Mouse (Mus musculus): ENCODE data around the gene Prss45. TPM values are rescaled to one million over a fixed set of nuclear protein-coding genes. Genes with fewer than 3 reads are reported as not detected.

The Prss45 gene
- polyA plus RNA-seq (2012; rRNA removed) = 0.09 and 0.11 TPM in 2 replicates

DNA sequence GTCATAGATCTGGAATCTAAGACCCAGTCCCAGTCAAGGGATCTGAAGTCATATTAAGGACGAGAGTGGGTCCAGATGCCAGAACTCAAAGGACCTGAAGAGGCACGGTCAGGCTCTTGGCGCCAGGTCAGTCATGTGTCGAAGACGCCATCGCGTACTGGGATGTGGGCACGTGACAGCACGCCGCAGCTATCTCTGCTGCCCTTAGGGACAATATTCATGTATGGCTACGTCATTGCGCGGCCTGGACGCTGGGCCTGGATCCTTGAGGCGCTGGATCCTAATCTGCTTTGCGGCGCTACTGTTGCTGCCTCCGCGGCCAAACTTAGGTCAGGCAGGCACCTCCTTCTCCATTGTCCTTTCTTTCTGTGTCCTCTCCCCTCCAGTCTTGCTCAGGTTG lies at the start of gene Prss45:
Gene Prss45 (plus strand): TSS at position 178 of the 400 bp plus-strand sequence.

DNA sequence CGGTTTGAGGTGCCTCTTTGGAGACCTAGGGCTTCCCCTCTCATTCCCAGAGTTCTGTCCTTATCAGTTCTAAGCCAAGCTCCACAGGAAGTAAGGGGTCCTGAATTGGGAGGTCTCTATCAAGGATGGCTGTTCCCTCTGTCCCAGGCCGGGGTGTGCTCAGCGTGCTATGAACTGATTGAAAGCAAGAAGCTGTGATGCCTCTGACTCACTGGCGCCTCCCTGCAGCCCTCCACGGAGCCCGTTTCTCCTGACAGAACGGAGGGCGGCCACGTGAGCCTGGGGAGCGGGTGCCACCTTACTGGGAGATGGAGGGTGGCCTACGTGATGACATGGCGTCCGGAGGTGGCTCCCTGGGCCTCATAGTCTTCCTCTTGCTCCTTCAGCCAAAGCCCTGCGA lies 36.5 kb upstream of the Prss45 start, which contains the start of gene Prss42:
Gene Prss42 (plus strand): TSS at position 301 of the 400 bp plus-strand sequence.

DNA sequence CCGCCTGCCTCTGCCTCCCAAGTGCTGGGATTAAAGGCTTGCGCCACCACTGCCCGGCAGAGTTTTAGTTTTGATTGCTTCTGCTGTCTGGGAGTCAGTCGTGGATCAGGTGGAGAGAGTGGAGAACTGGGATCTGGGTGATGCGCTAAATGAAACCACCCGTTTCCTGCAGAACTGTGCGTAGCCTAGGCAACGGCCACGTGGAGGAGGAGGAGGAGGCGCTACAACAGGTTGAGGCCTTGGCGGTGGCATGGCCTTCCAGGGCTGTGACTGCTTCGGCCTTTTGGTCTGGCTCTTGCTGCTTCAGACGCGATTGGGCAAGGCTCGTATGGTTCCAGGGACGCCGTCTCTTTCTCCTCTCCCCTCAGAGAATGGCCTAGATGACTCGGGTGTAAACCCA lies 20.6 kb upstream of the Prss45 start, which contains the start of gene Prss44:
Gene Prss44 (plus strand): TSS at position 206 of the 400 bp plus-strand sequence.

DNA sequence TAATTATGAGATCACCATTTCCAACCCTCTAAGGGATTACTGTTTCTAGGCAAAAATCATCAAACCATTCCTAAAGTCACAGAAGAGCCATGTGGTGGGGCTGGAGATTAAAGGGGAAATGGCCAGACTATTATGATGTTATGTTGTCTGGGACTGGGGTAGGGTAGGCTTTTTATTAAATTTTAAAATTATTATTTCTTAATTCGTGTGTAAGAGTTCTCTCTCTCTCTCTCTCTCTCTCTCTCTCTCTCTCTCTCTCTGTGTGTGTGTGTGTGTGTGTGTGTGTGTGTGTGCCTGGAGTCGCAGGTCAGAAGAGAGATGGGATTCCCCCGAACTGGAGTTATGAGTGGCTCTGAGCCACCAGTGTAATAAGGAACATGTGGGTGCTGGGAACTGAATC lies 8.0 kb upstream of the Prss45 start, which contains the start of gene Prss43:
Gene Prss43 (plus strand): TSS at position 301 of the 400 bp plus-strand sequence.

DNA sequence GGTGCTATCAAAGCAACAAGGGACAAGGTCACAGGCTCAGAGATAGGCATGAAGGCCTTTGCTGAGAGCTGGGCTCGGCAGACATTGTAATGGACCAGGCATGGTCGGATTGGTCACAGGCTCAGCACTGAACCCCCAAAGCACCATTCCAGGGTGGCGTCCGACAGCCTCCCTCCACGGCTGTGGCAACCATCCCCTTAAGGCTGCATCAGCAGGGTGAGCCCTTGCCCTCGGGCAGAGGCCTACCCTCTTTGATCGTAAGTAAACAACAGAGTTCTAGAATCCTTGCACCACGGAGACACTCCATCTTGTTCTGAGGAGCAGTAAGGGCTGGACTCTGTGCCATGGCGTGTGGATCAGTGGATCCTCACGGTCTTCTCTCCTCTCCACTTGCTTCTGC lies 9.8 kb downstream of the Prss45 start, which contains the start of gene Prss46:
Gene Prss46 (plus strand): TSS at position 301 of the 400 bp plus-strand sequence.

DNA sequence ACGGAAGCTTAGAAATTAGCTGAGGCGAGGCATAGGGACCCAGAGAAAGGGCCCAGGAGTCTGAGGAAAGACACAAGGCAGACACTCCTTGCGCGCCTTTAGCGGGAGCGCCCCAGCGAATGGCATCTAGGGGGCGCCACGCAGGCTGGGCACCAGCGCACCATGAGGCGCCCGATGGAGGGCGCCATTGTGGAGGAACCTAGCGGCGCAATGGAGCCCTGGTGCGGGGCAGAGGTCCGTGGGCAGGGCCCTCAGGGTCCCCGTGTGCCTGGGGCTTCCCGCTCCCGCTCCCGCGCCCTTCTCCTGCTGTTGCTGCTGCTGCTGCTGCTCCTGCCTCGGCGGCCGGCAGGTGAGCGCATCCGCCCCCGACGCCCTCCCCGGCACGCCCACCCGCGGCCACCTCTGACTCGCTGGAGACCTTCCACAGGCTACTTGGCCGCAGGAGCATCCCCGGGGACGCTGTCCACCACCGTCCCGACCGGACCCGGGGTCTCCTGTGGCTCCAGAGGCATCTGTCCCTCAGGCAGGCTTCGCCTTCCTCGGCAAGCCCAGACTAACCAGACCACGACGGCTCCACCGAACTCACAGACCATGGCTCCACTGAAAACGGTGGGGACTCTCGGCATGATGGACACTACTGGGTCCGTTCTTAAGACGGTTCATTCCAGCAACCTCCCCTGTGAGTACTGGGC lies 23.5 kb downstream of the Prss45 start, which contains the start of gene Prss50:
Gene Prss50 (plus strand): TSS at position 187 of the 692 bp plus-strand sequence.

DNA sequence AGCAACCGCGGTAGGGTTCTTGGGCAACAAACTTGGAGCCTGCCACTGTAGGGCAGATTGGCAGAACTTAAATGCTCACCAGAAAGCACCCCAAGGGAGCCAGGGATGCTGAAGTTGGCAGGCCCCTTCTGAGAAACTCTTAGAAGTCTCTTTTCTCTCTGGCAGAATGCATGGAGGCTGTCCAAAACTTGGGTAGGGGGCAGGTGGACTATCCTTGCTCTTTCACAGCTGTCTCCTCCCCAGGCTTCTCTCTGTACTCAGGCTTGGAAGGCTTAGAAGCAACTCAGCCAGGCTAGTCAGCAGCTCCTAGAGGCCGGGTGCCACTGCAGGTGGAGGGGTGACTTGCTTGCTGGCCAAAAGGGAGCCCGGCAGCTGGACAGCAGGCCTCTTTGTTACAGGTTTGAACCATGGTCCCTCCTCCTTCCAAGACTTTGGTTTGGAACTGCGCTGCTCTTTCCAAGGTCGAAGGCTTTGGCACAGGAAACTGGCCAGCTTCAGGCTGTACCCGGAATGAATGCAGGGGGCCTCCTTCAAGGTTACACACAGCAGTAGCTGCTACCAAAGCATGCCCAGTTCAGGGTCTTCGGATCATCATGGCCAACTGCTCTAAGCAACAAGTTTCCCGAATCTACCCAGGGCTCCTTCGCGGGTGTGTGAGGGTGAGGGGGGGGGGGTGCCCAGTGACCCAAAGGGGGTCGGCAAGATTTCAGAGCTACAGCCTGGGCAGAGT lies 45.0 kb downstream of the Prss45 start, which contains the start of gene Als2cl:
Gene Als2cl (plus strand): TSS at position 680 of the 730 bp plus-strand sequence.

DNA sequence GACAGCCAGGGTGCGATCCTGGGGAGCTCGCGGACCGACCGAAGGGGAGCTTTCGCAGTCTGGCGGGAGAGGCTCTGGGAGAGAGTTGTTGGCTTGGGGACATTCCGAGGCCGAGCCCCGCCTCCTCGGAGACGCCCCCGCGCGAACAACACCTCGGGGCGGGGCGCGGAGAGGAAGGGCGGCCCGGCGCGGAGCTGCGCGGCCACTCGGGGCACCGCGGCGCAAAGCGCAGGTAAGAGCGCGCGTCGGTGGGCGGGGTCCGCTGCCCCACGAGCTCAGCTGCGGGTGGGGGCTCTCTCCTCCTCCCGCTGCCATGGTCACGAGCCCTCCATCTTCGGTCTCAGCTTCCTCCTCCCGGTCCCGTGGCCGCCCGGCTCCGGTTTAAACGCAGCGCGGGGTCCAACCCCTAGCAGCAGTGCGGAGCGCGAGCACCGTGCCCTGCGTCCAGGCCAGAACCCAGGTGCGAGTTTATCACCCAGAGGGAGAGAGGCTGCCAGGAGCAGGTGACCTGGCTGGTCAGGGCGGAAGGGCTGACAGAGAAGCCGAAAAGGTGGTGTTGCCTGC lies 45.7 kb downstream of the Prss45 start, which contains the start of gene Tmie:
Gene Tmie (minus strand): TSS at position 116 of the 564 bp plus-strand sequence.

Other genes starting within 250 kb of the Prss45 start
- 27.8 and 30.0 TPM in 2 replicates for gene Nradd, start 210.1 kb upstream of the Prss45 start, polyA plus RNA-seq (2012; rRNA removed)
- gene Nbeal2, start 180.4 kb upstream of the Prss45 start, polyA plus RNA-seq (2012; rRNA removed) = 10.3 and 11.3 TPM in 2 replicates
- gene Ccdc12, start 178.1 kb upstream of the Prss45 start, polyA plus RNA-seq (2012; rRNA removed) = 101 and 103 TPM in 2 replicates
- 0.39 and 5.7 TPM in 2 replicates for gene Myl3, start 92.7 kb upstream of the Prss45 start, polyA plus RNA-seq (2012; rRNA removed)
- gene Pth1r, start 87.4 kb upstream of the Prss45 start, polyA plus RNA-seq (2012; rRNA removed) = 17.1 and 36.9 TPM in 2 replicates
- not detected in 2 replicates for gene Prss42, start 36.4 kb upstream of the Prss45 start, polyA plus RNA-seq (2012; rRNA removed)
- not detected in 2 replicates for gene Prss44, start 20.6 kb upstream of the Prss45 start, polyA plus RNA-seq (2012; rRNA removed)
- not detected in 2 replicates for gene Prss43, start 7.9 kb upstream of the Prss45 start, polyA plus RNA-seq (2012; rRNA removed)
- 0.04 TPM in 1 of 2 replicates, not detected in the other for gene Prss46, start 9.9 kb downstream of the Prss45 start, polyA plus RNA-seq (2012; rRNA removed)
- gene Prss50, start 23.4 kb downstream of the Prss45 start, polyA plus RNA-seq (2012; rRNA removed) = 0.06 and 0.12 TPM in 2 replicates
- gene Als2cl, start 45.3 kb downstream of the Prss45 start, polyA plus RNA-seq (2012; rRNA removed) = 2.9 and 3.0 TPM in 2 replicates
- 0.77 and 1.0 TPM in 2 replicates for gene Tmie, start 45.5 kb downstream of the Prss45 start, polyA plus RNA-seq (2012; rRNA removed)
- gene Fam240a, start 82.3 kb downstream of the Prss45 start, polyA plus RNA-seq (2012; rRNA removed) = not detected in 2 replicates
- gene Tdgf1, start 111.6 kb downstream of the Prss45 start, polyA plus RNA-seq (2012; rRNA removed) = 0.12 and 0.35 TPM in 2 replicates
- 0.15 and 0.23 TPM in 2 replicates for gene Lrrc2, start 117.0 kb downstream of the Prss45 start, polyA plus RNA-seq (2012; rRNA removed)
- 0.17 TPM in 1 of 2 replicates, not detected in the other for gene Rtp3, start 156.0 kb downstream of the Prss45 start, polyA plus RNA-seq (2012; rRNA removed)
- 0.29 and 0.38 TPM in 2 replicates for gene Ltf, start 184.7 kb downstream of the Prss45 start, polyA plus RNA-seq (2012; rRNA removed)
- gene Ccrl2, start 222.9 kb downstream of the Prss45 start, polyA plus RNA-seq (2012; rRNA removed) = 0.99 and 1.00 TPM in 2 replicates